Mouse (Mus musculus) adipose tissue, adult 10 weeks (tissue): Measurements from ENCODE around the gene Fyn. TPM values are rescaled to one million over a fixed set of nuclear protein-coding genes. Genes with fewer than 3 reads are reported as not detected.

ENCODE experiments used
- polyA plus RNA-seq: library from polyadenylated mRNA; stranded (reverse); fragments of 350-450 nt; fragmentation: Illumina TruSeq; extraction: RNeasy Lipid Tissue Mini Kit (QIAGEN cat#74804); gene quantifications from one replicate; pipeline ENCODE4 v1.2.3, GENCODE M21; 2014; ENCODE audit warnings: low read depth, low replicate concordance

Fyn gene
- polyA plus RNA-seq, result 22.8 TPM

DNA sequence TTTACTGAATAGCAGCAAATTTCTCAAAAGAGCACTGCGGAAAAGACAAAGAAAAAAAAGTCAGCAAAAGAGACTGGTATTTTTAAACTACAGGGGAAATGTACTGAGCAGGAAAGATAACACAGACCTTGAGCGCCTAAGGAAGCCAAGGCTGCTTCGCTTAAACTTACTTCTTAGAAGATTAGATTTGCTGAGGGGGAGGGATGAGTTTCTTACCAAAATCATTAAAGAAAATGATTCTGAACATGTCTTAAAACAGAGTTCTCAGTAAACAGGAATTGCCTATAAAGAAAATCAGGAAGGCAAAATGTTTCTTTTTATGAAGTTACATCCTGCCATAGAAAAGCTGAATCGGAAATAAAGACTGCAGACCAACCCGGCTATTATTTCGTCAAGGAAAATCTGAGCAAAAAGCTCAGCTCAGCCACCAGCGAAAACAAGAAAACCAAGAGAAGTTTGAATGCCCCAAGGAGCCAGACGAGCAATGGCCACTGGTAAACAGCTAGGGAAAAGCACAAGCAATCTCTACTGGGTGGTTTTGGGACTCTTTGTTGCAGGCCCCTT, at the start of gene Fyn:
Fyn (plus strand) TSS at position 284 of the 564 bp plus-strand sequence.

DNA sequence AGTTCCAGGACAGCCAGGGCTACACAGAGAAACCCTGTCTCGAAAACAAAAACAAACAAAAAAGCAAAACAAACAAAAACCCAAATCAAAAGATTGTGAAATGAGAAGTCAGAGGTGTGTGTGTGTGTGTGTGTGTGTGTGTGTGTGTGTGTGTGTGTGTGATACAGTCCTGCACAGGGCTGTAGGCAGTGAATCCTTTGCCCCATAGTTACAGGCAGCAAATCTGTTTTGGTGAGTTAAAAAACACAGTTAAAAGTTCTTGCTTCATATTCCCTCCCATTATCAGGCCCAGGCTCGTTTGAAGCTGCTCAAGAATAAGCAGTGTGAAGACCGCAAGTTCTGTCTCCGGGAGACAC, 244.0 kb downstream of the Fyn start, which contains the start of gene Traf3ip2:
Traf3ip2 (plus strand) TSS at position 302 of the 356 bp plus-strand sequence.

Other genes starting within 250 kb of the Fyn start
- gene Fam229b, start 234.9 kb upstream of the Fyn start, polyA plus RNA-seq, result 45.8 TPM
- gene Tube1, start 234.9 kb upstream of the Fyn start, polyA plus RNA-seq, result 1.3 TPM
- not detected for gene Ccn6, start 205.1 kb upstream of the Fyn start, polyA plus RNA-seq
- 27.6 TPM for gene Traf3ip2, start 244.1 kb downstream of the Fyn start, polyA plus RNA-seq